Mouse (Mus musculus): ENCODE measurements at regions not wholly inside any gene's neighbourhood (a gene's known extent, or its start where the extent isn't known, plus 50 kb on each side); places are given as distances from the start of the nearest gene placed in this dataset.

GRCm38 (mm10) chr17:43190016-43190415, 80.1 kb upstream of the Adgrf1 start:
- no peak overlapping the region for H3K4me3 ChIP-seq (ENCODE audit: insufficient read depth, low read depth, low read length)
- no peak overlapping the region for H3K27ac ChIP-seq (replicated peaks; ENCODE audit: low read depth, low read length)
- no peaks in the 10 kb centered on the region for H3K4me1 ChIP-seq (ENCODE audit: control insufficient read depth, insufficient read depth, insufficient read length, low read length)

DNA sequence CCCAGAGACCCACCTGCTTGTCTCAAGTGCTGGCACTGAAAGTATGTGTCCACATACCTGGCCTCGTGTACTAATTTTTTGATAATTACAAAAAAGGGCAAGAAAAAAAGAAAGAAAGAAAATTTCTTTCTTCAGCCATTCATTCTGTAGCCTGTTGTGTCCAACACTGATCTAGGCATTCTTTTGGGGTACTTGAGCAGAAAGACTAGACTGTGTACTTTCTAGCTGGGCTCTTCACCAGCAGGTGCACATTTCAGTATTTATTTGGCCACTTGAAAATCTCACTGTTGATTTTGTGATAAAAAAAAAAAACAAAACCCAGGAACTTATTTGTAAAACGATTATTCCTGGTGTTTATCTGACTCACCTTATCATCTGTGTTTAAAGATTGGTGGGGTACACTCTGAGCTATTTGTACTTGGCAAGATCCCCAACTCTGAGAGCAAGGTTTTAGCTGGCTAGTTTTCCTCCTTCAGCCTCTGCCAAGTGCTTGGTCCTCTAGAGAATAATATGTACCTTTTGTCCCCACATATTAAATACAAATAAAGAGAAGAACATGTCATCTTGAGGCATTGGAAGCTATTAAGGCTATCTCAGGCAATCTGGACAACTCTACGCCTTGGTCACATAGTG, 79.2 kb upstream of the Adgrf1 start:
- H3K4me3 ChIP-seq (ENCODE audit: insufficient read depth, low read depth, low read length), result no peak overlapping the region
- no peak overlapping the region for H3K27ac ChIP-seq (replicated peaks; ENCODE audit: low read depth, low read length)
- no peaks in the 10 kb centered on the region for H3K4me1 ChIP-seq (ENCODE audit: control insufficient read depth, insufficient read depth, insufficient read length, low read length)

GRCm38 (mm10) chr17:43197232-43197631, 72.9 kb upstream of the Adgrf1 start:
- Histone ChIP-seq H3K27ac (replicated peaks; ENCODE audit: low read depth, low read length) (no peak overlapping the region), H3K4me3 (ENCODE audit: insufficient read depth, low read depth, low read length) (no peak overlapping the region), H3K4me1 (ENCODE audit: control insufficient read depth, insufficient read depth, insufficient read length, low read length) (no peaks in the 10 kb centered on the region)

GRCm38 (mm10) chr17:43200832-43201231, 69.3 kb upstream of the Adgrf1 start:
- H3K4me3 ChIP-seq (ENCODE audit: insufficient read depth, low read depth, low read length), result no peak overlapping the region
- H3K4me1 ChIP-seq (ENCODE audit: control insufficient read depth, insufficient read depth, insufficient read length, low read length), result no peaks in the 10 kb centered on the region
- H3K27ac ChIP-seq (replicated peaks; ENCODE audit: low read depth, low read length), result no peak overlapping the region

- H3K4me1 ChIP-seq (ENCODE audit: control insufficient read depth, insufficient read depth, insufficient read length, low read length), result peaks cover 3% of the 10 kb centered on the region; the same call in 1 of the 2 replicates
- H3K4me3 ChIP-seq (ENCODE audit: insufficient read depth, low read depth, low read length), result no peak overlapping the region
- no peak overlapping the region for H3K27ac ChIP-seq (replicated peaks; ENCODE audit: low read depth, low read length)
Observed at GRCm38 (mm10) chr17:43206701-43207470, 63.2 kb upstream of the Adgrf1 start.

DNA sequence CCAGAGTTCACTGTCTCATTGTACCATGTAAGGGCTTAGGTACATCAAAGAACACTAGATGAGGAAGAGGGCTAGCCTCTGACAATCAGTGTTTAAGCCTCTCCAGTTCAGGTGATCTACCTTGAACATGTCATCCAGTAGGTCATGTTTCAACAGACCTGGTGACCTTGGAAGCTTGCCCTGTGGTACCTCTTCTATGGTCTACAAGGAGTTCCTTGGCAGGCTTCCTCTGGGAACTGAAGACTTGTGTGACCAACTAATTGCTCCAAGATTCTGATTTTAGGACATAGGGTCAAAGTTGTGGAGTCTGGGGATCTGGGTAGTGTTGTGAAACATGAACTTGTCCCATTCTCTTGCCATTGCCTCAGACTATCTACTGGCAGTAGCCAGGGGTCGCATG, 60.4 kb upstream of the Adgrf1 start:
- H3K4me3 ChIP-seq (ENCODE audit: insufficient read depth, low read depth, low read length), result no peak overlapping the region
- peak overlapping the region; percentile 56 for H3K27ac ChIP-seq (replicated peaks; ENCODE audit: low read depth, low read length)
- peaks cover 3% of the 10 kb centered on the region; the same call in 1 of the 2 replicates for H3K4me1 ChIP-seq (ENCODE audit: control insufficient read depth, insufficient read depth, insufficient read length, low read length)

DNA sequence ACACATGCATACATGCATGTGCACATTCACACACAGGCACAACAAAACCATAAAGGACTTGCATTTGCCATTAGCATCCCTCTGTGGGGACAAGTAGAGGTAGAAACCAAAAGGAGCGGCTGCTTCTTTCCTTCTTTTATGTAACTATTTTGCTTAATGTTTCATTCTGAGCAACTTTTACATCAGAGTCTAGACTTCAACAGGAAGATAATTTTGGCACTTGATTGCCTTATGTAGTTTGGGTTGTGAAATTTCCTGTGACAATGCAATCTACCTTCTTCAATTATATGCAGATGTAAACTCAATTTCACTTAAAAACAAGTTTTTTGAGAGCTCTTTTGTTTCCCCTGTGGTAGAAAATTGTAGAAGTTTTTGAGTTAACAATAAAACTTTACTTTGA, 56.1 kb upstream of the Adgrf1 start:
- no peak overlapping the region for H3K27ac ChIP-seq (replicated peaks; ENCODE audit: low read depth, low read length)
- H3K4me1 ChIP-seq (ENCODE audit: control insufficient read depth, insufficient read depth, insufficient read length, low read length), result peaks cover 3% of the 10 kb centered on the region; the same call in 1 of the 2 replicates
- H3K4me3 ChIP-seq (ENCODE audit: insufficient read depth, low read depth, low read length), result no peak overlapping the region

DNA sequence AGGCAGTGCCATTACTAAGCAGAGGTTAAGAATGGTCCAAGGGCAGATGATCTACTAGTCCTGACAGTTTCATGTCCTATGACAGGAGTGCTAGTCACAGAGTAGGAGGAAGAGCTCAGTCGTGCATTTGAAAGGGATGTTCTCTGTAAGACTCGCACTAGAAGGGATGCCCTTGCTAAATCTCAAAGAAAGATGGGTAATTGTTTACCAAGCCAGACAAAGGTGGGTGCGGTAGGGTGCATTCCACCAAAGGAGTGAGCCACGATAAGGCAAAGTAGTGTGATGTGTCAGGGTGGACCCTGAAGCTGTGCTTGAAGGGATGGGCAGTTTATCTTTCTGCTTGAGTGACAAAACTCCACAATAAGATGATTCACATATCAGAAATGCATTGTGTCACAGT, 50.5 kb upstream of the Adgrf1 start:
- H3K27ac ChIP-seq (replicated peaks; ENCODE audit: low read depth, low read length), result no peak overlapping the region
- H3K4me3 ChIP-seq (ENCODE audit: insufficient read depth, low read depth, low read length), result no peak overlapping the region
- H3K4me1 ChIP-seq (ENCODE audit: control insufficient read depth, insufficient read depth, insufficient read length, low read length), result no peaks in the 10 kb centered on the region
